Mouse (Mus musculus): ENCODE measurements around the gene Mylip. TPM values are rescaled to one million over a fixed set of nuclear protein-coding genes. Genes with fewer than 3 reads are reported as not detected.

Mylip gene
- polyA plus RNA-seq, 2 experiments: 3.3 to 8.2 TPM

DNA sequence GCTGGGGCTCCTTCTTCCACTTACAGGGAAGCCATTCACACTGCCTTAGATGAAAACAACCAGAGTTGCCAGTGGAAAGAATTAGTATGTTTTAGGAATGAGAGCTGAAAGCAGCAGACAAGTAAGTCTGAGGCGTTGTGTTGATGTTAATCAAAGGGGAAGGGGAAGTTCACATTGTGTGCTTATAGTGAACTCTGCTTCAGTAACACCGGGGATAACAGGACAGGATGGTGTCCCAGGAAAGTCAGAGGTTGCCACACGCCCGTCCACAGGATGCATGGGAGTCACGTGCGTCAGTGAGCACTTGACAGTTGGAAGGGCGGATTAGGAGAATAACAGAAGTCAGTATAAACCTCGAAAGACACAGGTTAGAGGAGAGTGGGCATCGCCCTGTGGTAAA, 55.1 kb downstream of the Mylip start:
- peaks cover 5 to 16% of the 10 kb centered on the region in 2 experiments for H3K4me1 ChIP-seq (replicated peaks; ENCODE audit: control insufficient read depth in 2 of 2, insufficient read depth in 2 of 2, low read length in 1 of 2)
- H3K9me3 ChIP-seq (ENCODE audit: control insufficient read depth, low read length): no peaks in the 10 kb centered on the region
- H3K27ac ChIP-seq: no peak overlapping the region
- H3K9ac ChIP-seq (replicated peaks): no peak overlapping the region
- no peak overlapping the region for H3K4me2 ChIP-seq (ENCODE audit: low read depth)
- DNase-seq (ENCODE audit: low read depth in 3 of 3, low spot score in 3 of 3) (no peak), ATAC-seq (ENCODE audit: insufficient read depth) (no peak)
- WGBS (ENCODE audit: insufficient replicate concordance): 16% methylated on average over 9 of the region's 9 CpGs
- H3K4me3 ChIP-seq (ENCODE audit: insufficient read depth in 1 of 2, low read depth in 2 of 2, low read length in 2 of 2): no peak overlapping the region
- TF ChIP-seq EP300 (IDR thresholded peaks at IDR 0.05; ENCODE audit: low read depth): no peak
- TF ChIP-seq CTCF (IDR thresholded peaks at IDR 0.05; ENCODE audit: low read depth): no peak
- H3K36me3 ChIP-seq (replicated peaks; ENCODE audit: control insufficient read depth, insufficient read depth, low read depth): no peaks in the 10 kb centered on the region
- H3K27me3 ChIP-seq (ENCODE audit: control insufficient read depth, insufficient read depth, low read length): no peaks in the 10 kb centered on the region; the same call in none of the 2 replicates

DNA sequence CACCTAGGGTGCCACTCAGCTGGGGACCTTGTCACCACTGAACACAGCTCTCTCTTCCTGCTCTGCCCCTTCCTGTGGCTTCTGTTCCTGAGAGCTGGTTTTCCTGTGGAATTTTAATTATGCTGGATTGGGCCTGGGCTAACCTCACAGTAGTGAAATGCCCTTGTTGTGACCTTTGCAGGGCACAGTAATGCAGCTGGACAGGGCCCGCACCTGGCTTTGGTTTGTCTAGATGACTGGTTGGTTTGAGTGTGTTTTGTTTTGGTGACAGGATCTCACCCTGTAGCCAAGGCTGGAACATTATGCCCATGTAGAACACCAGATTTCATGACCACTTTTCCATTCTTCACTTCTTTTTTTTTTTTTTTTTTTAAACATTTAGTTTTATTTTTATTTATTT, 57.1 kb downstream of the Mylip start:
- TF ChIP-seq CTCF (IDR thresholded peaks at IDR 0.05; ENCODE audit: low read depth) (no peak), EP300 (IDR thresholded peaks at IDR 0.05; ENCODE audit: low read depth) (no peak)
- no peaks in the 10 kb centered on the region for H3K9me3 ChIP-seq (ENCODE audit: control insufficient read depth, low read length)
- H3K9ac ChIP-seq (replicated peaks): no peak overlapping the region
- no peak overlapping the region for H3K4me3 ChIP-seq (ENCODE audit: insufficient read depth in 1 of 2, low read depth in 2 of 2, low read length in 2 of 2)
- H3K27ac ChIP-seq: no peak overlapping the region
- DNase-seq (ENCODE audit: low read depth in 3 of 3, low spot score in 3 of 3): no peak
- whole genome bisulfite sequencing (ENCODE audit: insufficient replicate concordance): 92% methylated on average over 1 of the region's 1 CpGs
- no peaks in the 10 kb centered on the region; the same call in 1 of the 2 replicates for H3K27me3 ChIP-seq (ENCODE audit: control insufficient read depth, insufficient read depth, low read length)
- no peak overlapping the region for H3K4me2 ChIP-seq (ENCODE audit: low read depth)
- peaks cover 5 to 16% of the 10 kb centered on the region in 2 experiments for H3K4me1 ChIP-seq (replicated peaks; ENCODE audit: control insufficient read depth in 2 of 2, insufficient read depth in 2 of 2, low read length in 1 of 2)
- H3K36me3 ChIP-seq (replicated peaks; ENCODE audit: control insufficient read depth, insufficient read depth, low read depth): no peaks in the 10 kb centered on the region
- no peak for ATAC-seq (ENCODE audit: insufficient read depth)

- WGBS (ENCODE audit: insufficient replicate concordance): 76% methylated on average over 7 of the region's 7 CpGs
Observed at GRCm38 (mm10) chr13:45452437-45452836, 62.9 kb downstream of the Mylip start.

GRCm38 (mm10) chr13:45453033-45453432, 63.5 kb downstream of the Mylip start:
- ATAC-seq (ENCODE audit: insufficient read depth): no peak
- Histone ChIP-seq H3K9ac (replicated peaks) (no peak overlapping the region), H3K27me3 (ENCODE audit: control insufficient read depth, insufficient read depth, low read length) (no peaks in the 10 kb centered on the region), H3K27ac (no peak overlapping the region), H3K4me3 (ENCODE audit: insufficient read depth in 1 of 2, low read depth in 2 of 2, low read length in 2 of 2) (no peak overlapping the region), H3K9me3 (ENCODE audit: control insufficient read depth, low read length) (no peaks in the 10 kb centered on the region), H3K4me2 (ENCODE audit: low read depth) (peak overlapping the region; percentile 21; the same call in 1 of the 2 replicates), H3K4me1 (replicated peaks; ENCODE audit: control insufficient read depth in 2 of 2, insufficient read depth in 2 of 2, low read length in 1 of 2) (peaks cover 12 to 23% of the 10 kb centered on the region in 2 experiments), H3K36me3 (replicated peaks; ENCODE audit: control insufficient read depth, insufficient read depth, low read depth) (no peaks in the 10 kb centered on the region)
- no peak for DNase-seq (ENCODE audit: low read depth in 3 of 3, low spot score in 3 of 3)
- TF ChIP-seq CTCF (IDR thresholded peaks at IDR 0.05; ENCODE audit: low read depth) (no peak), EP300 (IDR thresholded peaks at IDR 0.05; ENCODE audit: low read depth) (no peak)
- WGBS (ENCODE audit: insufficient replicate concordance): 31% methylated on average over 9 of the region's 9 CpGs

More at GRCm38 (mm10) chr13:45452437-45452836, 62.9 kb downstream of the Mylip start:
- H3K27ac ChIP-seq: no peak overlapping the region
- H3K9me3 ChIP-seq (ENCODE audit: control insufficient read depth, low read length): no peaks in the 10 kb centered on the region
- peaks cover 12 to 23% of the 10 kb centered on the region in 2 experiments for H3K4me1 ChIP-seq (replicated peaks; ENCODE audit: control insufficient read depth in 2 of 2, insufficient read depth in 2 of 2, low read length in 1 of 2)
- H3K4me3 ChIP-seq (ENCODE audit: insufficient read depth in 1 of 2, low read depth in 2 of 2, low read length in 2 of 2): no peak overlapping the region
- no peak overlapping the region for H3K4me2 ChIP-seq (ENCODE audit: low read depth)
- DNase-seq (ENCODE audit: low read depth in 3 of 3, low spot score in 3 of 3) (no peak), ATAC-seq (ENCODE audit: insufficient read depth) (no peak)
- no peak for TF ChIP-seq EP300 (IDR thresholded peaks at IDR 0.05; ENCODE audit: low read depth)
- TF ChIP-seq CTCF (IDR thresholded peaks at IDR 0.05; ENCODE audit: low read depth): no peak
- no peaks in the 10 kb centered on the region for H3K36me3 ChIP-seq (replicated peaks; ENCODE audit: control insufficient read depth, insufficient read depth, low read depth)
- no peak overlapping the region for H3K9ac ChIP-seq (replicated peaks)
- H3K27me3 ChIP-seq (ENCODE audit: control insufficient read depth, insufficient read depth, low read length): no peaks in the 10 kb centered on the region

GRCm38 (mm10) chr13:45454044-45454443, 64.5 kb downstream of the Mylip start:
- ATAC-seq (ENCODE audit: insufficient read depth) (no peak), DNase-seq (ENCODE audit: low read depth in 3 of 3, low spot score in 3 of 3) (no peak)
- TF ChIP-seq EP300 (IDR thresholded peaks at IDR 0.05; ENCODE audit: low read depth) (no peak), CTCF (IDR thresholded peaks at IDR 0.05; ENCODE audit: low read depth) (no peak)
- H3K4me1 ChIP-seq (replicated peaks; ENCODE audit: control insufficient read depth in 2 of 2, insufficient read depth in 2 of 2, low read length in 1 of 2): peaks cover 12 to 23% of the 10 kb centered on the region in 2 experiments
- H3K4me2 ChIP-seq (ENCODE audit: low read depth): no peak overlapping the region
- H3K9ac ChIP-seq (replicated peaks): no peak overlapping the region
- 10% methylated on average over 1 of the region's 1 CpGs for WGBS (ENCODE audit: insufficient replicate concordance)
- no peaks in the 10 kb centered on the region for H3K36me3 ChIP-seq (replicated peaks; ENCODE audit: control insufficient read depth, insufficient read depth, low read depth)
- H3K27ac ChIP-seq: no peak overlapping the region
- H3K9me3 ChIP-seq (ENCODE audit: control insufficient read depth, low read length): no peaks in the 10 kb centered on the region
- no peaks in the 10 kb centered on the region for H3K27me3 ChIP-seq (ENCODE audit: control insufficient read depth, insufficient read depth, low read length)
- no peak overlapping the region for H3K4me3 ChIP-seq (ENCODE audit: insufficient read depth in 1 of 2, low read depth in 2 of 2, low read length in 2 of 2)

Data from liver, embryonic 14.5 days (tissue).